Mouse (Mus musculus) spleen, adult 2 months (tissue): ENCODE measurements at regions not wholly inside any gene's neighbourhood (a gene's known extent, or its start where the extent isn't known, plus 50 kb on each side); places are given as distances from the start of the nearest gene placed in this dataset.

Source experiments
- DNase-seq, 2 experiments: peaks; one replicate each; pipeline versions ENCODE4 v3.0.0 to v3.0.0-alpha.2; 2012 to 2021; ENCODE audit warnings: low spot score in 2 of 2, low read depth in 1 of 2
- H3K27ac ChIP-seq: fragments of 200-500 bp; 2 replicates; pipeline ENCODE4 v1.5.1; 2012; ENCODE audit warnings: low read length, inconsistent platforms; ENCODE audit not compliant: insufficient read depth
- H3K27me3 ChIP-seq: fragments of 200-500 bp; 2 replicates; pipeline ENCODE4 v1.6.1; 2012; ENCODE audit warnings: mild to moderate bottlenecking, moderate library complexity, low read length, inconsistent platforms; ENCODE audit not compliant: control insufficient read depth, insufficient read depth
- H3K36me3 ChIP-seq: fragments of 200-500 bp; 2 replicates; pipeline ENCODE4 v1.6.1; 2012; ENCODE audit warnings: mild to moderate bottlenecking, low read length, inconsistent platforms; ENCODE audit not compliant: control insufficient read depth, insufficient read depth
- H3K4me1 ChIP-seq: fragments of 200-500 bp; 2 replicates; pipeline ENCODE4 v1.6.1; 2011; ENCODE audit warnings: inconsistent platforms; ENCODE audit not compliant: control insufficient read depth, insufficient read depth, insufficient read length
- H3K4me3 ChIP-seq: fragments of 200-500 bp; 2 replicates; pipeline ENCODE4 v1.5.1; 2011; ENCODE audit warnings: mild to moderate bottlenecking, inconsistent platforms; ENCODE audit not compliant: insufficient read depth, insufficient read length; ENCODE audit errors: extremely low read depth
- CTCF ChIP-seq: fragments of 200-500 bp; IDR thresholded peaks from 2 replicates; pipeline ENCODE4 v1.5.1; 2011; ENCODE audit warnings: mild to moderate bottlenecking, inconsistent platforms; ENCODE audit not compliant: insufficient read depth, insufficient read length, insufficient replicate concordance; ENCODE audit errors: extremely low read depth
- POLR2A ChIP-seq: fragments of 200-500 bp; IDR thresholded peaks from 2 replicates; pipeline ENCODE4 v1.6.1; 2011; ENCODE audit warnings: low read depth, low read length, inconsistent platforms
- WGBS: fragments of 180-500 bp; shearing (Covaris S2); methylation state at CpG from one replicate; pipeline ENCODE4 v1.1.7; 2018; 5-methylcytosine and 5-hydroxymethylcytosine counted together

DNA sequence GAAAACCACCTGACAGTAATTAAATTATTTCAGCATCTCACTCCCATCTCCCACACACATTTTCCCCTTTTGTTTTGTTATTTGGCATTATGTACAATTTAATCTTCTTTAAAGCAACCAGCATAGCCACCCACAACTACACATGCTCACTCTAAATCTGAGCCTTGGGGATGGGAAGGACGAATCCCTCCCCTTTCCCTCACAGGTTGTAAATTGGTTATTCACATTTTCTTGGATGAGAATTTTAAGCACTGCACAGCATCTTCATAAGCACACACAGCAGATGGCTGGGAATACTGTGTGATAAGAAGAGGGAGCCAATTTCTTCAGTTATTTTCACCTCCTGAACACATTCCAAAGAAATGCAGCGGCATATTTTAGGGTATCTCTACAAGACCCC, 179.0 kb upstream of the Nbea start:
- no peaks in the 10 kb centered on the region for H3K27me3 ChIP-seq
- H3K27ac ChIP-seq, result no peak overlapping the region
- H3K4me1 ChIP-seq, result no peaks in the 10 kb centered on the region
- H3K4me3 ChIP-seq, result no peak overlapping the region
- no peaks in the 10 kb centered on the region for H3K36me3 ChIP-seq
- DNase-seq, result no peak
- TF ChIP-seq CTCF (no peak), POLR2A (no peak)
- WGBS, result 79% methylated on average over 2 of the region's 2 CpGs

GRCm38 (mm10) chr3:56357035-56357701, 173.7 kb upstream of the Nbea start:
- Histone ChIP-seq H3K4me1 (no peaks in the 10 kb centered on the region), H3K36me3 (no peaks in the 10 kb centered on the region), H3K27me3 (no peaks in the 10 kb centered on the region), H3K4me3 (no peak overlapping the region), H3K27ac (no peak overlapping the region)
- 77% methylated on average over 6 of the region's 6 CpGs for WGBS
- no peak for DNase-seq
- TF ChIP-seq POLR2A, result no peak
- TF ChIP-seq CTCF, result no peak

- TF ChIP-seq POLR2A (no peak), CTCF (no peak)
- Histone ChIP-seq H3K36me3 (no peaks in the 10 kb centered on the region), H3K27me3 (no peaks in the 10 kb centered on the region), H3K4me1 (no peaks in the 10 kb centered on the region), H3K4me3 (no peak overlapping the region), H3K27ac (no peak overlapping the region)
- WGBS, result 90% methylated on average over 5 of the region's 5 CpGs
- no peak for DNase-seq
Observed at GRCm38 (mm10) chr3:56356163-56356882, 172.8 kb upstream of the Nbea start.
